Mouse (Mus musculus) lung, postnatal 0 days (tissue): ENCODE measurements around the gene Gm28047.

Experiments
- CTCF ChIP-seq: IDR thresholded peaks from 2 replicates; pipeline ENCODE4 v1.5.1; 2016; ENCODE audit warnings: antibody characterized with exemption, mild to moderate bottlenecking
- EP300 ChIP-seq: IDR thresholded peaks from 2 replicates; pipeline ENCODE4 v1.6.1; 2016; ENCODE audit warnings: antibody characterized with exemption, mild to moderate bottlenecking, control low read depth

DNA sequence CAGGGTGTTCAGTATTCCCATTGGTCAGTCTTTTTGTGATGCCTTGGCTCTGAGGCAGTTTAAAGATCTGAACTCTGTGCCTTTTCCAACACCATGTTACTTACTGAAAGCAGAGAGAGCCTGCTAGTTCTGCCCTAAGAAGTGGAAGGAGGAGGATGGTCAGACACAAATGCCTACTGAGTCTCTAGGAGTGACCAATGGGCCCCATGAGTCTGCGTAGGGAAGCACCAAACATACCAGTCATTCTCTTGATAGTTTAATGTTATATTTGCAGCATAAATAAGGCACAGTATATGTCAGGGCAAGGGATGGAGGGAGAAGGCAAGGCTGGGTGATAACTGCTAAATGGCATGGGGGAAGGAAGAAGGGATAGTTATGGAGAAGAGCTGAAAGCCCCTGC is 96.5 kb downstream of the Gm28047 start:
- TF ChIP-seq EP300 (no peak), CTCF (no peak)
